Mouse (Mus musculus): ENCODE measurements at regions not wholly inside any gene's neighbourhood (a gene's known extent, or its start where the extent isn't known, plus 50 kb on each side); places are given as distances from the start of the nearest gene placed in this dataset.

- DNase-seq (ENCODE audit: low spot score), result no peak
Measured at GRCm38 (mm10) chr4:106229526-106229925, 86.5 kb upstream of the Usp24 start.

- DNase-seq (ENCODE audit: low spot score), result no peak
Measured at GRCm38 (mm10) chr4:106232499-106232970, 83.5 kb upstream of the Usp24 start.

DNA sequence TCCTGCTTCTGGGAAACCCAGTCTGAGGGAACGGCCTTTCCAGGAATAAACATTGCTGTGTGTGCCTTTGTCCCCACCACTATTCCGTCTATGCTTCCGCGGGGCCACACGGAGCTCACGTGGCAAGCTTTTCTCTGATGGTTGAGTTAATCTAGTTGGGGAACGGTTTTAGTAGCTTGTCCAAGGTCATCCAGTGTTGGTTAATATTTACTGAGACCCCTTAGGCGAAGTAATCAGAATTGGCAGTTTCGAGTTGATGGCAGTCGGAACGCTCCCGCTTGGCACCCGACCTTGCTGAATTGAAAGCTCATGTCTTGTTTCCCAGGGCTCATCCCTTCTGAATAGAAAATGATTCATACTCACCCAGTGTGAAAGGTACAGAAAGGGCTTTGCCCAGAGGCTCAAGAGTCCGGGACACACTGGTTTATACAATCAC lies 71.6 kb upstream of the Usp24 start:
- no peak for DNase-seq (ENCODE audit: low spot score)

DNA sequence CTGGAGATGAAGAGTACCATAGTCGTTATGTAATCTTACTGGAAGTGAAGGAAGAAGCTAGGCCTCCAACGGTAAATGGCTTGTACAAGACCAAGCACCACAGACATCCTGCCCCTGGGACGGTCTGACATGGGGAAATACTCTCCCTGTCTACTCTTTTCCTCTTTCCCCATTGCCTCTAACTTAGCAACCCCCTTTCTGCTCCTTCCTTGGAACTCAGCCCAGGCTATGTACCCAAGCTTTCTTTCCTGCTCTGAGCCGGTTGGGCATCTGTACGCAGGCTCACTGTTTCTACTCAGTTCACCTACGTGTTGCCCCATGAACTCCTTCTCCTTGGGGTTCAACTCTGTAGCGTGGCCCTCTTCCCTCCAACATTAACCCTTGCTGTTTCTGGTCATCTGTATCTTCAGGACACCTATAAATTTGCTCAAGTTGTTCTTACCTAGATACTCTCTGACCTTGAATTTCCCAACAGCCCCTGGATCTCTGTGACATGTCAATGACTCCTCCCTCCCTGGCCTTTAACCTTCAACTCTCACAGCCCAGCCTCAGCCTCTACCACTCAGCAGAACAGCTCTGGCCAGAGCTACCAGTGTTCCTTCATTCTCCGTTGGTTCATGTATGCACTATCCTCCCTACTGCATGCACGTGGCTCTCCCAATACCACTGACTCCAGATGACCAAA lies 71.0 kb upstream of the Usp24 start:
- no peak for DNase-seq (ENCODE audit: low spot score)

- no peak for DNase-seq (ENCODE audit: low spot score)
Measured at GRCm38 (mm10) chr4:106246695-106247094, 69.3 kb upstream of the Usp24 start.

DNA sequence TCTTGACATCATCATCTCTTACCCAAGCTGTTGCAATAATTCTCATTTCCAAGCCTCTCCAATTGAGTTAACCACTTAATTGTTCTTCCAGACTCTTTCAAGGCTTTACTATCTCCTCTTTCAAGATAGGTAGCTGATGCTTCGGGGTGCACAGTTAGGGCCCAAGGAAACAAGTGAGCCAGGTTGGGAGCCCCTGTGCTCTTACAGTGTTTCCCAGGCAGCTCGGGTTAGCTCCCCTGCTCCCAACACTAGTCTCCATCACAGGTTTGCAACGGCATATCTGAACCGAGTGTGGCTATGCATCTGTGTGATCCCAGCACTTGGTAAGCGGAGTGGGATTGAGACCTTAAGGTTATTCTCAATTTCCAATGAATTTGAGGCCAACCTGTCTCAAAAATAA lies 68.6 kb upstream of the Usp24 start:
- no peak for DNase-seq (ENCODE audit: low spot score)

DNA sequence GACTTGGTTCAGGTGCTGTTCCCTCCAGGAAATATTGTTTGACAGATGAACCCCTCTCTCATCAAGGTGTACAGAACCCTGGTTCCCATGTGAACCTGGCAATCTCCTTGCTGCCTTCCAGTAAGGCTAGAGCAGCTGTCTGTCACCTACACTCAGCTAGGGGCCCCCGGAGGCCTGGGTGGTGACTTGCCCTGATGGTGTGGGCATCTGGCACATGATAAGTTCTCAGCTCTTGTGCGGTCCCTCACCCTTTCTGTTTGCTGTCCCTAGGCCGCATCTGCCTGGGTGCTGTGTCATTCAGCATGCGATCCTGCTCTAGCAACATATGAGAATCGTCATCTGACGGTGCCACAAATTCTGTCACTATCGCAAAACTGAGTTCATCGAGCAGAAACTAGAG lies 67.7 kb upstream of the Usp24 start:
- DNase-seq (ENCODE audit: low spot score), result no peak

DNA sequence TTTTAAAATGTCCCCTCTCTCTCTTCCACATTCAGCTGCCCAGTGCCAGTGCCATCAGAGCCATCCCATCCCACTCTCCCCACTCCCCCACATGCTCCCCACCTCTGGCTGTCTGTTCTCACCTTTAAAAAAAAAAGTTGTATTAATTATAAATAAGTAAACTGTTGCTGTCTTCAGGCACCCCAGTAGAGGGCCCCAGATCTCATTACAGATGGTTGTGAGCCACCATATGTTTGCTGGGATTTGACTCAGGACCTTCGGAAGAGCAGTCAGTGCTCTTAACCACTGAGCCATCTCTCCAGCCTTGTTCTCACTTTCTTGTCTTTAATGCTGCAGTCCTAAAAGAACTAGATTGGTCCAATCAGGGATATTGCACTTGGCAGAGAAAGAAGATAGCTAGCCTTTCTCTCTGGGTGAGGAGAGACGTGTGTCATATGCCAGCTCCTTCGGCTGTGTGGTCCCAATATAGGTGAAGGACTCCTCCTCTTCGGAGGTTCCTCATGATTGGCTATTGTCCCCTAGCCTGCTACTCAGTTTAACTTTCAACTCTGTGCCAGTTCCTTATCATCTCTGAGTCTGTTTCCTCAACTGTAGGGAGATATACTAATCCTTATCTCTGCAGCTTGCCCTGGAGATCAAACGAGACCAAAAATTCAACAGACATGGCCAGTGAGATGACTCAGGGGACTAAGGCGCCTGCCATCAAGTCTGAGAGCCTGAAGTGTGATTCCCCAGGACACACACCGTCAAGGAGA lies 66.8 kb upstream of the Usp24 start:
- no peak for DNase-seq (ENCODE audit: low spot score)

DNA sequence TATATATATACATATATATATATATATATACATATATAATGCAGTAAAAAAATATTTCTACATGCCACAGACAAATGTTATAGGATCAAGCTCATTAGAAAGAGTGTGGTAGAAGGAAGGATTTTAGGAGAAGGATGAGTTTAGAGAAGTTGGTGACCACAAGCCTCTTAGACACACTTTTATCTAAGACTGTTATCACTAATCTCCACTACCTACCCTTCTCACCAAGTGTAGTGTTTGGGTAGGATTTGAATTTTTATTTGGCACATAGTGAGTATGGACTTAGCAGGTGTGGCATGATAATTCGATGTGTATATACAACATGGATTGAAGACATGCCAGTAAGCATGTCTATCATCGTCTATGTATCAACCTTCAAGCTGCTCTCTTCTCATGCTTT lies 66.0 kb upstream of the Usp24 start:
- no peak for DNase-seq (ENCODE audit: low spot score)

- DNase-seq (ENCODE audit: low spot score), result no peak
Measured at GRCm38 (mm10) chr4:106251430-106251829, 64.6 kb upstream of the Usp24 start.

- no peak for DNase-seq (ENCODE audit: low spot score)
Measured at GRCm38 (mm10) chr4:106252946-106253345, 63.1 kb upstream of the Usp24 start.

- no peak for DNase-seq (ENCODE audit: low spot score)
Measured at GRCm38 (mm10) chr4:106254761-106255475, 61.1 kb upstream of the Usp24 start.

DNA sequence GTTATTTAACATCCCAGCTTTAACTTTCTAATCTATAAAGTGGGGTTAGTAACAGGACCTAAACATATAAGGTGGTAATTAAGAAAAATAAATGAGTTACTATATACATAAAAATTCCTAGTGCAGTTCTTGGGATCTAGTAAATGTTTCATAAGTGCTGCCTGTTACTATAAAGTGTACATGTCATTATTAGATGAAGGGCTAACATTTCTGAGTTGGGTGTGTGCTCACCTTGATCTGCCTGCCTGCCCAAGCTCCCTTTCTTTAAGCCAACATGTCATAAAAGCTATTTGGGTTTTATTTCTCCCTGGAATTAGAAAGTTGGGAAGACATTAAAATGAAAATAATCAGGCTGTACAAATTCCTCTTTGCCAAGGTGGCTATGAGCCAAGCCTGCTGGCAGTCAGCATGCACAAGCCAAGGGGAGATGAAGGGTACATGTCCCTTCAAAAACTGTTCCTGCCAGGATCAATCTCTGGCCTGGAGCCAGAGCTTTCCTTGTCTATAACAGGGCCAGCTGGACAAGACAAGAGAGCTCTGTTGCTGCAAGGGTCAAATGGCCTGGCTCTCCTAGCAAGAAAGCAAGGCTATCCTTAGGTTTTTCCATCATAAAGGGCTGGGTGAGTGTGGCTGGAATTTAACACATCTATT lies 59.9 kb upstream of the Usp24 start:
- no peak for DNase-seq (ENCODE audit: low spot score)

GRCm38 (mm10) chr4:106261404-106261803 lies 54.6 kb upstream of the Usp24 start:
- no peak for DNase-seq (ENCODE audit: low spot score)

DNA sequence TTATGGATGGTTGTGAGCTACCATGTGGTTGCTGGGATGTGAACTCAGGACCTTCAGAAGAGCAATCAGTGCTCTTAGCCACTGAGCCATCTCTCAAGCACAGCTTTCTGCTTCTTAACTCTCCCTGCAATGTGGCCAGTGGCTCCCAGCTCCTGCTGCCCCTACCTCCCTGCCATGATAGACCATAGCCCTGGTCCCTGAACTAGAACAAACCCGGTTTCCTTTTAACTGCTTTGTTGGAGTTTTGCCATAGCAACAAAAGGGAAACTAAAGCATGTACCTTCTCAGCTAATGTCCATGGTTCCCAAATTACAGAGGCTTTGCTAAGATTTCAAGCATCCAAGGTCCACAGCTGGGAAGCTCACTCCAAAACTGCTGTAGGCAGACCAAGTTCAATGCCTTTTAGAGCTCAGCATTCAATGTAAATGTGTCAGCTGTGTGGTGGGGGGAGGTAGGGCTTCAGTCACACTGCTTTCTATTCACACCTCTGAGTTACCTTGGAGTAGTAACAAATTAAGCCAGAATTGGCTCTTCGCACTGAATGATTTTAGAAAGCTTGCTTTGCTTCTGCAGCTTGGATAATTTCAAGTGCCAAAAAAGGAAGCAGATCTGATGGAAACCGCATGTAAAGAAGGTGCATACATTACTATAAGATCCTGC lies 54.0 kb upstream of the Usp24 start:
- no peak for DNase-seq (ENCODE audit: low spot score)

DNA sequence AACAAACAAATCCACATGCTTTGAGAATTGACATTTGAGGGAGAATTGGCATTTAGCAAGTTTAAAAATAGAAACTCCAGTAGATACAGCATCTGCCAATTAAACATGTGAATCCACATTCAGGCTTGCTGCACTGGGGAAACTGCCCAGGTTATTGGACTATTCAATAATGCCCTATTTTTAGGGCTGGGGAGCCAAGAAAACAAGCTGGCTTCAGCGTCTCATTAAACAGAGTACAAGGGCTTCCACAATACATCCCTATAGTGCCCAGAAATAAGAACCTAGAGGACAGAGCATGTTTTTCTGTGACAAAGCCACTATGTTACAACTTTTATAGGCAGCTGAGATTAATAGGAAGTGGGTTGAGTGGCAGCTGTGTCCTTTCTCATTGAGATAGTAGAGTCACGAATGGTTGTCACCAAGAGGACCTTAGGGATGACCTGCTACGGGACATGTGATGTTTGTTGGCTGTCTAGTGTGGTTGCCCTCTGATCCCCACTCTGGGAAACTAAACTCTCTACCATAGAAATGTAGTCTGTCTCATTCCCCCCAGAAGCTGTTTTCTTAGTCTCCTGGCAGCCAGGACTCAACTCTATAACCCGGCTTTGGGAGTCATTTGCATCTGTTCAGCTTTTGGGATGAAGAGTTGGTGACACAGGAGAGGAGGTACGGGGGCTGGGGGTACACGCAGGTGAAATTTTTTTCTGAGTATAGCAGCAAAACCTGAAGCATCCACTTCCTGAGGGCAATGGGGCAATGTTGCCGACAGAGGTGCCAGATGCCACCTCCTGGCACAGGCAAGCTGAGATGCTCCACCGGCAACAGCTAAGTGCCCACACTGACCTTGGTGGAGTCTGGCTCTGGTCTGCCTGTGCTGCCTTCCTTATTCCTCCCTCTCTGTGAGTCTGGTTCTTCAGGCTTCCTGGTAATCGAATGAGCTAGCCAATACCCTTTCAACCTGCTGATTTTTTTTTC lies 53.0 kb upstream of the Usp24 start:
- DNase-seq (ENCODE audit: low spot score), result no peak
